Mouse (Mus musculus): ENCODE data around the gene Ctdspl2.

Ctdspl2 gene

GRCm38 (mm10) chr2:122059365-122060115, 103.7 kb downstream of the Ctdspl2 start:
- no peak for DNase-seq (ENCODE audit: extremely low spot score, low spot score)

Data from neural tube, embryonic 10.5 days (tissue).